Comparison of ENCODE assay signal across 19 mouse cellular contexts in the genomic region with DNA sequence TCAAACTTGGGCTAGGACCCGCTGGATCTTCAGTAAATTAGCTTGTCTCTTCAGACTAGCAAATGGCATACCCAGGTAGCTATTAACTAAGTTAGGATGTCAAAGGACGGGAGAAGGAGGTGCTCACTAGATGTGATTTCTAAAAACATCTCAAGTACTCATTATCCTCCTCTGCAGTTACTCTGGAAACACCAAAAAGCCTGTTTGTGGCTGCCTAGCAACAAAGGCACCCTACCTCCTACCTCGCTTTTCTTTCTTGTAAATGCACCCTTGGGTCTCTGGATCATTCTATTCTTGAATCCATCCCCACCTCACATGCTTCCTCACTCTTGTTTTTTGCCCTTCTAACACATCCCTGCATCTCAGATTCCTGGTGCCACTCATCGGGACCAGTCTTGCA. TPM values are rescaled to one million over a fixed set of nuclear protein-coding genes. Genes with fewer than 3 reads are reported as not detected.
"Had no signal": no experiment of that assay in that cellular context is flagged by ENCODE, and none has a peak within 500 bp of the region (broad histone marks: within the 10 kb centered on the region; RNA-seq: fewer than 3 reads in every experiment).

No protein-coding gene starts in this region.

- DNase-seq: kidney, adult 11 months; kidney, adult 9 months; kidney, postnatal 36 days; lung, adult 18-20 months; thymus, adult 18-20 months; thymus, postnatal 25 days had no signal

- H3K27me3 ChIP-seq: limb, embryonic 13.5 days; midbrain, embryonic 12.5 days; neural tube, embryonic 15.5 days had no signal

- H3K4me3 ChIP-seq: limb, embryonic 13.5 days; midbrain, embryonic 12.5 days; myocyte; neural tube, embryonic 15.5 days had no signal

- H3K9ac ChIP-seq: limb, embryonic 13.5 days; liver, embryonic 14.5 days; midbrain, embryonic 12.5 days; neural tube, embryonic 15.5 days had no signal

- H3K27ac ChIP-seq: kidney, postnatal 0 days; limb, embryonic 13.5 days; liver, embryonic 14.5 days; midbrain, embryonic 12.5 days; neural tube, embryonic 15.5 days; stomach, postnatal 0 days had no signal

- H3K4me1 ChIP-seq: limb, embryonic 13.5 days; midbrain, embryonic 12.5 days; neural tube, embryonic 15.5 days had no signal

- H3K9me3 ChIP-seq: limb, embryonic 13.5 days; midbrain, embryonic 12.5 days; neural tube, embryonic 15.5 days had no signal

- H3K36me3 ChIP-seq: limb, embryonic 13.5 days; midbrain, embryonic 12.5 days; neural tube, embryonic 15.5 days had no signal

- H3K4me2 ChIP-seq: limb, embryonic 13.5 days; midbrain, embryonic 12.5 days; neural tube, embryonic 15.5 days had no signal

RNA-seq across cellular contexts. Expression of a gene that starts 5.1 kb away (rescaled TPM):
- total RNA-seq: liver, adult 2 months; megakaryocyte-erythroid progenitor cell, adult 5-6 weeks had no signal
- polyA plus RNA-seq: intestine, embryonic 14.5 days; kidney, postnatal 0 days; limb, embryonic 13.5 days; liver, adult 2 months; liver, embryonic 14.5 days; lung, embryonic 16.5 days; midbrain, embryonic 12.5 days; myocyte; neural tube, embryonic 11.5 days; neural tube, embryonic 15.5 days; stomach, postnatal 0 days; urinary bladder, adult 2 months had no signal
